Mouse (Mus musculus): Measurements from ENCODE around the gene Dr1. TPM values are rescaled to one million over a fixed set of nuclear protein-coding genes. Genes with fewer than 3 reads are reported as not detected.
A peak's percentile ranks its signal among the peaks of the same experiment; 100 is the strongest.
"Not testable (repeated sequence)": the region's sequence is repeated elsewhere in the genome, so short reads cannot be mapped to it uniquely, and the experiment has no call there.

Dr1 gene
- not detected in 2 replicates for polyA plus RNA-seq (2012; ENCODE audit: insufficient read depth, insufficient read length, low replicate concordance, missing spikeins)

- TF ChIP-seq POLR2A (IDR thresholded peaks at IDR 0.05; ENCODE audit: insufficient read depth, low read depth, low read length) (peak; percentile 98), CTCF (IDR thresholded peaks at IDR 0.05; ENCODE audit: insufficient read depth, low read depth, low read length) (no peak)
- Histone ChIP-seq H3K4me1 (ENCODE audit: control insufficient read depth, insufficient read depth, low read length) (peaks cover 2% of the 10 kb centered on the region; the same call in 1 of the 2 replicates), H3K27ac (ENCODE audit: insufficient read depth, low read depth, low read length) (peak within 1 kb of the TSS; percentile 97), H3K4me3 (ENCODE audit: insufficient read depth, low read depth, low read length) (peak within 1 kb of the TSS; percentile 100)
- WGBS = 1% methylated on average over 55 of the region's 55 CpGs
Observed at GRCm38 (mm10) chr5:108268127-108269062, at the start of gene Dr1. Gene Dr1, plus strand, starts transcription at chr5:108268897.

DNA sequence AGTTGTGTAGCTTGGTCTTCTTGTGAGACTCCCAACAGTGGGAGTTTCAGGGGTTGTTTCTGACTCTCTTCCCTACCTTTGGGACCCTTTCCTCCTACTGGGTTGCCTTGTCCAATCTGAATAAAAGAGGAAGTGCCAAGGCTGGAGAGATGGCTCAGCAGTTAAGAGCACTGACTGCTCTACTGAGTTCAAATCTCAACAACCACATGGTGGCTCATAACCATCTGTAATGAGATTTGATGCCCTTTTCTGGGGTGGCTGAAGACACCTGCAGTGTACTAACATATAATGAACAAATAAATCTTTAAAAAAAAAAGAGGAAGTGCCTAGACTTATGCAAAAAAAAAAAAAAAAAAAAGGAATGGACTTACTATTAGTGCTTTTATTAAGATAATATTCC lies 44.6 kb upstream of the Dr1 start:
- H3K4me3 ChIP-seq (ENCODE audit: insufficient read depth, low read depth, low read length) = no peak overlapping the region
- no peak for TF ChIP-seq POLR2A (IDR thresholded peaks at IDR 0.05; ENCODE audit: insufficient read depth, low read depth, low read length)
- no peak for TF ChIP-seq CTCF (IDR thresholded peaks at IDR 0.05; ENCODE audit: insufficient read depth, low read depth, low read length)
- H3K27ac ChIP-seq (ENCODE audit: insufficient read depth, low read depth, low read length) = no peak overlapping the region
- no peaks in the 10 kb centered on the region for H3K4me1 ChIP-seq (ENCODE audit: control insufficient read depth, insufficient read depth, low read length)

DNA sequence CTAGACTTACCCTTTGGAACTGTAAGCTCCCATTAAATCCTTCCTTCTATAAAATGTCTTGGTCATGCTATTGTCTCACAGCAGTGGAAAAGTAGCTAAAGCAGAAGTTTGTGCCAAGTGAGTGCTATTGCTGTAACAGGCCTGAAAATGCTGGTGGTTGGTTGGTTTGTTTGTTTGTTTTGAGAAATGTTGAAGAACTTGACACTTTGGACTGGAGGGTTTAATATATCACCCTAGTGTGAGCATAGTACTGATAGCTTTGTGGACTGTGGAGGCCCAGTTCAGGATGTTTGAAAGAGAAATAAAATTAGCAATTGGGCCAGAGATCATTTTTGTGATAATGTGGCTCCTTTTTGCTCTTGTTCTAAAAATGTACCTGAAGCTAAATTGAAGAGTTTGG lies 42.5 kb upstream of the Dr1 start:
- H3K4me3 ChIP-seq (ENCODE audit: insufficient read depth, low read depth, low read length) = no peak overlapping the region
- TF ChIP-seq POLR2A (IDR thresholded peaks at IDR 0.05; ENCODE audit: insufficient read depth, low read depth, low read length) (no peak), CTCF (IDR thresholded peaks at IDR 0.05; ENCODE audit: insufficient read depth, low read depth, low read length) (no peak)
- no peaks in the 10 kb centered on the region for H3K4me1 ChIP-seq (ENCODE audit: control insufficient read depth, insufficient read depth, low read length)
- no peak overlapping the region for H3K27ac ChIP-seq (ENCODE audit: insufficient read depth, low read depth, low read length)

- Histone ChIP-seq H3K4me3 (ENCODE audit: insufficient read depth, low read depth, low read length) (no peak overlapping the region), H3K4me1 (ENCODE audit: control insufficient read depth, insufficient read depth, low read length) (no peaks in the 10 kb centered on the region), H3K27ac (ENCODE audit: insufficient read depth, low read depth, low read length) (no peak overlapping the region)
- WGBS = 47% methylated on average over 3 of the region's 3 CpGs
- TF ChIP-seq POLR2A (IDR thresholded peaks at IDR 0.05; ENCODE audit: insufficient read depth, low read depth, low read length) (no peak), CTCF (IDR thresholded peaks at IDR 0.05; ENCODE audit: insufficient read depth, low read depth, low read length) (no peak)
Observed at GRCm38 (mm10) chr5:108246314-108246765, 22.4 kb upstream of the Dr1 start.

DNA sequence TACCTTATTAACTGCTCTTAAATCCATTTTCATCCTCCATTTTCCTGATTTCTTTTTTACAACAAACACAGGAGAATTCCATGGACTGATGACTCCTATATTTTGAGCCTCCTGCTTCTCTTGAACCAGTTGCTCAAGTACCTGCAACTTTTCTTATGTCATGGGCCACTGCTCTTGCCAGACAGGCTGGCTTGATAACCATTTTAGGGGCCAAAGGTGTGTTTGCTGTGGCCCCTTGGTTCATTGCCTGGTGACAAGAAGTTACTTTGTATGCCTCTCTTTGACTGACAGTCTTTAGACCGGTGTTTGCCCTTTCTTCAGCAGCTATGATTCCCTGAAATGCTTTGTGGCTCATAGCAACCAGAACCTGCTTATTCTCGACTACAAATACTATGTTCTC lies 18.7 kb upstream of the Dr1 start:
- TF ChIP-seq CTCF (IDR thresholded peaks at IDR 0.05; ENCODE audit: insufficient read depth, low read depth, low read length) (no peak), POLR2A (IDR thresholded peaks at IDR 0.05; ENCODE audit: insufficient read depth, low read depth, low read length) (no peak)
- no peak overlapping the region for H3K27ac ChIP-seq (ENCODE audit: insufficient read depth, low read depth, low read length)
- no peak overlapping the region for H3K4me3 ChIP-seq (ENCODE audit: insufficient read depth, low read depth, low read length)
- no peaks in the 10 kb centered on the region for H3K4me1 ChIP-seq (ENCODE audit: control insufficient read depth, insufficient read depth, low read length)
- 75% methylated on average over 2 of the region's 2 CpGs for WGBS

- H3K4me3 ChIP-seq (ENCODE audit: insufficient read depth, low read depth, low read length) = no peak overlapping the region
- 82% methylated on average over 5 of the region's 5 CpGs for WGBS
- no peak for TF ChIP-seq POLR2A (IDR thresholded peaks at IDR 0.05; ENCODE audit: insufficient read depth, low read depth, low read length)
- no peak for TF ChIP-seq CTCF (IDR thresholded peaks at IDR 0.05; ENCODE audit: insufficient read depth, low read depth, low read length)
- no peak overlapping the region for H3K27ac ChIP-seq (ENCODE audit: insufficient read depth, low read depth, low read length)
- no peaks in the 10 kb centered on the region for H3K4me1 ChIP-seq (ENCODE audit: control insufficient read depth, insufficient read depth, low read length)
Observed at GRCm38 (mm10) chr5:108255259-108255658, 13.4 kb upstream of the Dr1 start.

DNA sequence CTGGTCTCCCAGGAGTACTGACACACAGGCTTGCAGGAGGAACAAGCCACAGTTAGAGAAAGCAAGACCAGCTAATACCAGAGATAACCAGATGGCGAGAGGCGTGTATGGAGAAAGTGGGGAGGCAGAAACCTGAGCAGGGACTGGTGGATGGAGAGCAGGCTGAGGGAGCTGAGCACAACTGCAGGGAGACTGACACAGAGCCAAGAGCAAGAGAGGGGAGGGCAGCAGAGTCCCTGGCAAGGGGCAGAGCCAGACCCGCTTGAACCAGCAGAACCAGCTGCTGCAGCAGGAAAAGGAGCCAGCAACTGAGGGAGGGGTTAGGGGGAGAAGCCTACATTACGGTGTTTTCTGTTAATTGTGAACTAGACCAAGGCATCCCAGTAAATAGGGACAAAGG lies 6.0 kb upstream of the Dr1 start:
- 26% methylated on average over 4 of the region's 4 CpGs for WGBS
- Histone ChIP-seq H3K27ac (ENCODE audit: insufficient read depth, low read depth, low read length) (no peak overlapping the region), H3K4me3 (ENCODE audit: insufficient read depth, low read depth, low read length) (no peak overlapping the region)

DNA sequence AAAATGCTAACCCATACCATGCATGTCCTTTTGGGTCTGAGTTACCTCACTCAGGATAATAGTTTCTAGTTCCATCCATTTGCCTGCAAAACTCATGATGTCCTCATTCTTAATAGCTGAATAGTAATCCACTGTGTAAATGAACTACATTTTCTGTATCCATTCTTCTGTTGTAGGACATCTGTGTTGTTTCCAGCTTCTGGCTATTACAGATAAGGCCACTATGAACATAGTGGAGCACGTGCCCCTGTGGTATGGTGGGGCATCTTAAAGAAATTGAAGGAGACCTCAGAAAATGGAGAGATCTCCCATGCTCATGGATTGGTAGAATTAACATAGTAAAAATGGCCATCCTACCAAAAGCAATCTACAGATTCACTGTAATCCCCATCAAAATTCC lies 4.9 kb upstream of the Dr1 start:
- WGBS = 77% methylated on average over 1 of the region's 1 CpGs
- not testable (repeated sequence) for H3K4me1 ChIP-seq (ENCODE audit: control insufficient read depth, insufficient read depth, low read length); H3K27ac ChIP-seq (ENCODE audit: insufficient read depth, low read depth, low read length); H3K4me3 ChIP-seq (ENCODE audit: insufficient read depth, low read depth, low read length)

More for the DNA sequence above, 6.0 kb upstream of the Dr1 start:
- H3K4me1 ChIP-seq (ENCODE audit: control insufficient read depth, insufficient read depth, low read length) = no peaks in the 10 kb centered on the region
- no peak for TF ChIP-seq CTCF (IDR thresholded peaks at IDR 0.05; ENCODE audit: insufficient read depth, low read depth, low read length)
- no peak for TF ChIP-seq POLR2A (IDR thresholded peaks at IDR 0.05; ENCODE audit: insufficient read depth, low read depth, low read length)

GRCm38 (mm10) chr5:108266990-108267389 lies 1.7 kb upstream of the Dr1 start:
- TF ChIP-seq POLR2A (IDR thresholded peaks at IDR 0.05; ENCODE audit: insufficient read depth, low read depth, low read length) = no peak
- TF ChIP-seq CTCF (IDR thresholded peaks at IDR 0.05; ENCODE audit: insufficient read depth, low read depth, low read length) = no peak
- Histone ChIP-seq H3K27ac (ENCODE audit: insufficient read depth, low read depth, low read length) (no peak overlapping the region), H3K4me3 (ENCODE audit: insufficient read depth, low read depth, low read length) (no peak overlapping the region), H3K4me1 (ENCODE audit: control insufficient read depth, insufficient read depth, low read length) (peaks cover 2% of the 10 kb centered on the region; the same call in 1 of the 2 replicates)

All from olfactory bulb, adult 2 months (tissue).